Mouse (Mus musculus) heart, postnatal 36 days (tissue): ENCODE results near the gene Uqcrfs1. TPM values are rescaled to one million over a fixed set of nuclear protein-coding genes. Genes with fewer than 3 reads are reported as not detected.

ENCODE experiments used
- DNase-seq, 2 experiments: peaks; one replicate each; pipeline ENCODE4 v3.0.0; 2021 to 2022
- intact Hi-C: fragments of 180-260 bp; cut with DNase I; formaldehyde crosslinking; loops from one replicate; pipeline ENCODE4 v1.15.1; 2025
- total RNA-seq, 2 experiments: library from RNA; stranded (reverse); gene quantifications; 2 replicates each; pipeline ENCODE4 v1.2.3; 2021

The Uqcrfs1 gene
- total RNA-seq, 2 experiments from 2014 or later: 1,207 to 1,289 TPM

- intact Hi-C loops: no loop called here
- no peak for DNase-seq
Observed at GRCm38 (mm10) chr13:30518191-30518590, 27.0 kb downstream of the Uqcrfs1 start.

- DNase-seq: no peak
- intact Hi-C loops: no loop called here
Observed at GRCm38 (mm10) chr13:30507651-30508050, 37.5 kb downstream of the Uqcrfs1 start.

- intact Hi-C loops: loop anchor here (2.0 kb wide), 1 partner anchor 27 kb away; no protein-coding TSS in a partner anchor
- DNase-seq: no peak
Observed at GRCm38 (mm10) chr13:30501860-30502395, 43.2 kb downstream of the Uqcrfs1 start.

Other genes with a start within 250 kb of the Uqcrfs1 start
- gene Agtr1a, start 208.9 kb downstream of the Uqcrfs1 start, total RNA-seq: 10 to 100 TPM; 42.0 to 53.8 TPM
- 10 to 100 TPM; 21.9 to 26.1 TPM for gene Dusp22, start 114.6 kb upstream of the Uqcrfs1 start, total RNA-seq
- 1 to 10 TPM; 1.2 to 1.7 TPM for gene Irf4, start 203.9 kb upstream of the Uqcrfs1 start, total RNA-seq